Mouse (Mus musculus) spleen, postnatal 36 days (tissue): Measurements from ENCODE around the gene Onecut3.

Source experiments
- DNase-seq, 2 experiments: peaks; one replicate each; pipeline ENCODE4 v3.0.0; 2022; ENCODE audit warnings: low spot score in 2 of 2, mixed read lengths in 1 of 2

Onecut3 gene

DNA sequence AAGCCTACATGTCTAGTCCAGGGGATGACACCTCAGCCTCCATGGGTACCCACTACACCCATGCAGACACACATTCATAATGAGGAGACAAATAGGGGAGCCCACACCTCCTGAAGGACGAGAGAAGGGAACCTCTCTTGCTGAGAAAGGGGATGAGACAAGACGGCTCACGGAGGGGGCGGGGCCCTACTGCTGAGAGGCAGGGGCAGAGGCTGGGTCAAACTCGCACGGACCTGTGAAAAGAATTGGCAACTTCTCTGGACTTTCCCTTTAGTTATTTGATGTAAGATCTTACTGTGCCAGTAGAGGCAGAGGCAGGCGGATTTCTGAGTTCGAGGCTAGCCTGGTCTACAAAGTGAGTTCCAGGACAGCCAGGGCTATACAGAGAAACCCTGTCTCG, 57.7 kb downstream of the Onecut3 start:
- no peak for DNase-seq

DNA sequence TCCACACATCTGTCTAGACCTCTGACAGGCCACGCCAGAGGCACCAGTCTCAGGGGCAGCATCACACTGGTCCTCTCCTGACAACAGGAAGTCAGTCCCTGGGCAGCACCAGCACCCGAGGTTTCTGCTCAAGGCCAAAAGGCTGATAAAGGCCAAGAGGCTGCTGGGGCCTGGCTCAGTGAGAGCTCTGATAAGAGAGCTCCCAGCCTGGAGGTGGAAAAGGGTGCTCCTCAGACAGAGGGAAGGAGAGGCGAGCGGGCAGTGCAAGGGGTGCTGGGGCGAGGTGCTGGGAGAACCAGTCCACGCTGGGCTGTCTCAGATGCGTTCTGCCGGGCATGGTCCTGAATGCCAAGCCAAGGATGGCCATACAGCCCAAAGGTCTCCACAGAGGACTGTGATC, 58.9 kb downstream of the Onecut3 start:
- DNase-seq: peak; percentile 62 to 72

DNA sequence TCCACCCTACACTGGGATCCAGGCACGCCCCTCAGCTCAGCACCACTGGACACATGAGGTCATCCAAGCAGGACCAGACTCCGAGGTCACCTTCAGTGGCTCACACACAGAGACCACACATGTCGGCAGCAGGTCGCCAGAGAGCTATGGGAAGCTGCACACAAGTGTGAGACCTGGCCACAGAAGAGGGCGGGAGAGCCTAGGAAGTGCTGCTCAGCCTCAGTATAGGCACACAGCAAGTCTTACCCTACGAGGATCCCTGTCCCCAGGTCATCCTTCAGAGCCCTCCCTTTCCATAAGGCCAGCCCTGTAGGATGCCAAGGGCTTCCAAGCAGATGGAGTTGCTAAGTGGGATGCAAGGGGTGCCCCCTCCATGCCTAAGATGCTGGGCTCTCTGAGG, 59.4 kb downstream of the Onecut3 start:
- no peak for DNase-seq

DNA sequence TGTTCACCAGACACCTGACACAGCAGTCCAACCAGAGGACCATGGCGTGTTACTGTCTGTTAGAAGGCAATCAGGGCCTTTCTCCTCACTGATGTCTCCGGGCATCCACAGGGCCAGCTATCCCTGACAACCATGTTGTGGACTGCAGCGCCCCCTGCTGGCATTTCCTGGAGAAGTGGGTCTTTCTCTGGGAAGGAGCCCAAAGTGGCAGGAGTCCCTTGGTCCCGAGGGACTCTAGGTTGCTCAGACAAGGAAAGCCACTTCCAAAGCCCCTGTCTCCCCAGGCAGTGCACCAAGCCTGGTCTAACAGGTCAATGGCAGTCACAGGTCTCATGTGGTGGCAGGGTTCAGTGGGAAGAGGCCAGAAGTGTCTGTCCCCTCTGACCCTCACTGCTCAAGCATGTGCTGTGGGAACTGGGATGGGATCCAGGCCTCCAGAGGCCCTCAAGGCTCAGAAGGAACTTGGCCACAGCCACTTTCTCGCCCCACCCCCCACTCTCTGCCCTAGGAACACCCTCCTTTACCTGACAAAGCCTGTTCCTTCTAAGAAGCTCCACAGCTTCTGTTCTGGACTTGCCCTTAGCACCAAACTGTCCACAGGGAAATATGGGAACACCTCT, 62.8 kb downstream of the Onecut3 start:
- DNase-seq: peak; percentile 46 to 68

DNA sequence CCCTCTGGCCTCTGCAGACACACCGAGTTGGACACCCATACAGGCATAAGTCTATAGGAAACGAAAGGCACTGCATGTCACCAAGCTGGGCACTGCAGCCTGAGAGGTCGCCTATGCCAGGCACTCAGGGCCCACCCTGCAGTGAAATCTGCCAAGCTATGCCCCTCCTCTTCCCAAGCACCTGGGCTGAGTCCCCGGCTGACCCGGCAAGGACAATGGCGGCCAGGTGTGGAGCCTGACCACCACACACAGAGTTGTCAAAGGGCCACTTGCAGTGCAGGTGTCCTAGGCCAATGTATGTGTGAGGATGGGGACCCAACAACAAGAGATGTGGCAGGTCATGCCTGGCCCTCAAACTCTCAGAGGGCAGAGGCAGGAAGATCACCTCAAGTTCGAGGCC, 64.8 kb downstream of the Onecut3 start:
- no peak for DNase-seq

DNA sequence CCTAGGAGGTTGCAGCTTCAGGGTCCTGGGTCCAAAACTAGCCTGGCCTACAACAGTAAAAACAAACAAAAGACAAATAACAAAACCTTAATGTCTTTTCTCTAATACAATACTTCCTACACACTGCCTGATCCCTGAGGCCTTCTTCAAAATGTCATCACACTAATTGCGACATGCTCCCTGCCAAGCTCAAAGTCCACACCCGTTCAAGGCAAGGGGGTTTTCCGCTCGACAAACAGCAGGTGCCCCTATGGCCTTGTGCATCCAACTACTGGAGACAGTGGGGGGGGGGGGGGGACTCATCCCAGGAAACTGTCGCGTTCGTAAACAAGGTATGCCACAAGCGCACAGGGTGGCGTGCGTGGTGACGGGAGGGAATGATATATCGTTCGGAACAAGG, 66.0 kb downstream of the Onecut3 start:
- DNase-seq: no peak

DNA sequence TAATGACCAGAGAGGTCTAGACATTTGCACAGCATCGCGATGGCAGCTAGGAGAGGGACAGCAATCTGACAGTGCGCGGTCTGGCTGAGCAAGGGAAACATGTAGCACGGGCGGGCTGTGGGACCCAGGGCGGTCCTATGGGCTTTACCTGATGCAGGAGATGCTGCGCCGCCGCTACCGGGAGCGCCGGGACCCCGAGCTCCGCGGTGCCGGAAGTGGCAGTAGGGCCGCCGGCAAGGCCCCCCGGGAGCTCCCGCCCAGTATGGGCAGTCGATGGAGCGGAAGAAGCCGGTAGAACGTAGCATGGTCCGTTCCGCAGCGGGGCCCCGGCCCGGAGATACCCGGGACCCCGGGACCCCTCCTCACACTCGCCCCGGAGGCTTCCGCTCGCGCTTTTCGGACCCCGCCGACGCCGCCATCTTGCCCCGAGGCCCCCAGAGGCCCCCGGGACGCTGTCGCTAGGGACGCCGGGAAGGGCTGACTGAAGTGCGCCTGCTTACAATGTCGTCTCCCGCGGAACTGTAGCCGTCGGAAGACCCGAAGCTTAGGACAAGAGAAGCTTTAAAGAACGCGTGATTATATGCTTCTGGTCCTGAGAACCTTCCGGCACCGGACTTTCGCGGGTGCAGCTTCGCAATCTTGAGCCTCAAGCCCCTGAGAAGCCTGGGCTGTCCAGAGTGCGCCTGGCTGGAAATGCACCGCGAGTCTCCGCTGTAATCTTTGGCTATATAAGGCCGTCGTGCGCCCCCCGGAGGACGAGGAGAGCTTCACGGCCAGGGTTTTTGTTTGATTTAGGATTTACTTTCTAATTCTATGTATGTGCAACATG, 66.7 kb downstream of the Onecut3 start, which contains the start of gene Rexo1:
Gene Rexo1 (minus strand): TSS at position 445 of the 829 bp plus-strand sequence.
- DNase-seq: peak; percentile 92 to 95

DNA sequence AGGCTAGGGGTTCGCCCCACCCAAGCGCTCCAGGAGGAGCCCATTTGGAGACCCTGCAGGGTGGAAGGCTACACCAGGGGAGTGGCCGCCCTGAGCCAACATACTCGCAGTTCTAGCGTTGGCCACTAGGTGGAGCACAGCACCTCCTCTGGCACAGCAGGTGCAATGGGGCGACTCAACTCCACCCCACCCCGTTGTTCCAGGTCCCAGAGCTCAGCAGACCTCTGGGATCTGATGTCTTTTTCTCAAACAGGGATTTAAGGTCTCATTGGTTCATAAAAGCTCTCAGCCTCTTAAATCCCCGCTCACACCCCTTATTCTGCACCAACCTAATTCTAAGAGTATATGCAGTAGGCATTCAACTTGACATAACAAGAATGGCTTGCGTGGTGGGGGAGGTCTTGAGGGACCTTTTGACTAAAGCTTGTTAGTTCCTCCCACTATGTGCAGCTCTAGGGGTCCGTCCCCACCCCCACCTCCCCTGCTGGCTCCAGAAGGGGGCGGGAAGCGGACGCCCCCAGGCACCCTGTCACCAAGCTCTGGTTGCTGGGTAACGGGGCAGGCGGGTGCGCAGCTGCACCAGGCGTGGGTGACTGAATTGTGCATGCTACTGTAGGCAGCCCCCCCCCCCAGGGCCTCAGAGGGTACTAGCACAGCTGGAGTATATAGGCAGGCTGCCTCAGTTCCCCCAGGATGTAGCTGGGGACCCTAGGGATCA, 71.9 kb downstream of the Onecut3 start:
- peak; percentile 79 to 81 for DNase-seq
